Mouse (Mus musculus): ENCODE measurements around the gene Slc22a14. TPM values are rescaled to one million over a fixed set of nuclear protein-coding genes. Genes with fewer than 3 reads are reported as not detected.
A peak's percentile ranks its signal among the peaks of the same experiment; 100 is the strongest.

Slc22a14 gene
- total and polyA plus RNA-seq, 2 experiments: not detected

DNA sequence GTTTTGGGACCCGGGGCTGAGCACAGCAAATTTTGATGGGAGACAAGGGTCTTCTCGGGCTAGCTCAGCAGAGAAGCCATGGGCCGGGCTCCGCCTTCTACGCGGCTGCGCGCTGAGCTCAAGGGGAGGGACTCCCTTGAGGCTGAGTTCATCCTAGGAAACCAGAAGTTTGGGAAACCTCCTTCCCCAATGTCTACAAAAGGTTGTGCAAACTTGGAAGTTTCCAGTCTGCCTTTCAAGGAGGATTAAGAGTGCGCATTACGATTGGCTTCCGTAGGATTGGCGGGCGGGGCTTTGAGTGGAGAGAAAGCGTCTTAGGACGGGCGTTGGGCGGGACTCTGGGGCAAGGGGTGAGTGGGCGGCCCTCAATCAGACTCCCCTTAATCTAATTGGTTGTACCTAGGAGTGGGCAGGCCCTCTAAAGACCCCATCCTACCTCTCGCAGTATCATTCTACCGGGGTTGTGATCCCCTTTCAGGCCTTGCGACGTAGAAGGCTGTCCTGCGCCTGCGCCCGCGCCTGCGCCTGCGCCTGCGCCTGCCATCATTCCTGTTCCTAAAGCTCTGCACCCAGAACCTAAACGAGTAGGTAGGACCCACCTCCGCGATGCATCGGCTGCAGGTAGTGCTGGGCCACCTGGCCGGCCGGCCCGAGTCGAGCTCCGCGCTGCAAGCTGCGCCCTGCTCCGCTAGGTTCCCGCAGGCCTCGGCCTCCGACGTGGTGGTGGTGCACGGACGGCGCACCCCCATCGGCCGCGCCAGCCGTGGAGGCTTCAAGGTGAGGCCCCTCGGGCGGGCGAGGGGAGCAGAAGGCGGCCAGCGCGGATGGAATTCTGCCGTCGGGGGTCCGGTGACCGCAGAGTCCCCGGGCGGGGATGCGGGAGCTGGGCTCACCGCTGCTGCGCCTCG lies 24.2 kb downstream of the Slc22a14 start, which contains the start of gene Myd88:
Gene Myd88, minus strand, starts transcription at position 503 of the 908 bp plus-strand sequence.
- DNase-seq (ENCODE audit: extremely low read depth, low read depth, low spot score): peak; percentile 99
- Histone ChIP-seq H3K9ac (ENCODE audit: low read depth, low read length) (peak within 1 kb of the TSS; percentile 91), H3K4me1 (ENCODE audit: control insufficient read depth, insufficient read depth, low read length) (peaks cover 18% of the 10 kb centered on the region), H3K27ac (replicated peaks; ENCODE audit: insufficient read depth, low read depth, low read length) (peak within 1 kb of the TSS; percentile 94), H3K4me3 (ENCODE audit: insufficient read depth, low read depth, low read length) (peak within 1 kb of the TSS; percentile 94), H3K27me3 (ENCODE audit: control insufficient read depth, insufficient read depth, low read length) (no peaks in the 10 kb centered on the region), H3K36me3 (ENCODE audit: control insufficient read depth, insufficient read depth, low read length) (peaks cover 25% of the 10 kb centered on the region), H3K79me2 (ENCODE audit: control insufficient read depth, insufficient read depth, low read length) (peaks cover 12% of the 10 kb centered on the region; the same call in 1 of the 2 replicates)
- WGBS: under 1% methylated on average over 68 of the region's 68 CpGs
- TF ChIP-seq CTCF (IDR thresholded peaks at IDR 0.05; ENCODE audit: low read depth, low read length) (no peak), POLR2A (IDR thresholded peaks at IDR 0.05; ENCODE audit: extremely low read depth, insufficient read depth, low read length) (peak; percentile 88)

DNA sequence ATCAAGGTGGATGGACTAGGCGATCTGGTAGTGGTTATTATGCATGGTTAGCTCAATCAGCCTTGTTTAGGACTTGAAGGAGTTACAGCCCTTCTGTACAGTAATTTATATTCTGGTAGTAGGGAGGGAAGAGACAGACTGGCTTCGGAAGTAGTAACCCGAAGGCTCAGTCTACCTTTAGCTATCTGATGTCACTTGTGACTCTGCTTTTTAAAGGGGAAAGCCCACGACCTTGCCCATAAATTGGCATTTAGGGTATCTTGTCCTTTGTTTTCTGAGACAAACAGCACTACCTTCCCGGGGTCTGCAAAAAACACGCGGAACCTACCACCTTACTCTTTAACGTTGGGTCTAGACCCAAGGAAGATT lies 25.2 kb downstream of the Slc22a14 start:
- H3K9ac ChIP-seq (ENCODE audit: low read depth, low read length): peak overlapping the region; percentile 91
- peaks cover 16% of the 10 kb centered on the region for H3K36me3 ChIP-seq (ENCODE audit: control insufficient read depth, insufficient read depth, low read length)
- peaks cover 12% of the 10 kb centered on the region; the same call in 1 of the 2 replicates for H3K79me2 ChIP-seq (ENCODE audit: control insufficient read depth, insufficient read depth, low read length)
- DNase-seq (ENCODE audit: extremely low read depth, low read depth, low spot score): no peak
- peak overlapping the region; percentile 94 for H3K27ac ChIP-seq (replicated peaks; ENCODE audit: insufficient read depth, low read depth, low read length)
- 4% methylated on average over 8 of the region's 8 CpGs for WGBS
- H3K4me3 ChIP-seq (ENCODE audit: insufficient read depth, low read depth, low read length): peak overlapping the region; percentile 94
- no peak for TF ChIP-seq POLR2A (IDR thresholded peaks at IDR 0.05; ENCODE audit: extremely low read depth, insufficient read depth, low read length)
- TF ChIP-seq CTCF (IDR thresholded peaks at IDR 0.05; ENCODE audit: low read depth, low read length): no peak
- peaks cover 18% of the 10 kb centered on the region for H3K4me1 ChIP-seq (ENCODE audit: control insufficient read depth, insufficient read depth, low read length)
- H3K27me3 ChIP-seq (ENCODE audit: control insufficient read depth, insufficient read depth, low read length): no peaks in the 10 kb centered on the region

DNA sequence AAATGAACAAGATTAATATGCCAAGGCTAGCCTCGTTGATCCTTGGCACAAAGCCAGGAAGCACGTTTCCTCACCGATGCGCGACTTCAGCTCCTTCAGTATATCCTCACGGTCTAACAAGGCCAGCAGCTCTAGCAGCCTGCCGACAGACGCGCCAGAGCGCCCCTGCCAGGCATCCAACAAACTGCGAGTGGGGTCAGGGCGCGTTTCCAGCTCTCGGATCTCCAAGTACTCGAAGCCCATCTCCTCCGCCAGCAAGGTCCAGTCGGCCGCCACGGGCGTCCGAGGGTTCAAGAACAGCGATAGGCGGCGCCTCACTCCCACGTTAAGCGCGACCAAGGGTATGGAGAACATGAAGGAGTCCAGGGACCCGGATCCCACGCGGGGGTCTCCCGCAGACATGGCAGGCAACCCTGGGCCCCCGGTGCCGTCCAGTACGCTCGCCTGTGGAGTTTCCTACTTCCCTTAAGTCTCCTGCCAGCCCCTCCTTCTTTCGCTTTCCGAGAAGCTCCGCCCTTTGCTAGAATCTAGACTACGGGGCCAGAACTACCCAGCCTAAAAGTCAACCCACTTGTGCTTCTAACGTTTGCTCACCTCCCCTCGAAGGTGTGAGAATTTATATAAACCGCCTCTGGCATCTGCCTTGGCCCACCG lies 25.7 kb downstream of the Slc22a14 start, which contains the start of gene Acaa1a:
Gene Acaa1a, plus strand, starts transcription at position 119 of the 654 bp plus-strand sequence.
- peaks cover 12% of the 10 kb centered on the region; the same call in 1 of the 2 replicates for H3K79me2 ChIP-seq (ENCODE audit: control insufficient read depth, insufficient read depth, low read length)
- peak within 1 kb of the TSS; percentile 94 for H3K27ac ChIP-seq (replicated peaks; ENCODE audit: insufficient read depth, low read depth, low read length)
- WGBS: under 1% methylated on average over 43 of the region's 43 CpGs
- 0 out of 2 replicates have a peak, but pooled peaks have one; percentile 44 for TF ChIP-seq POLR2A (IDR thresholded peaks at IDR 0.05; ENCODE audit: extremely low read depth, insufficient read depth, low read length)
- TF ChIP-seq CTCF (IDR thresholded peaks at IDR 0.05; ENCODE audit: low read depth, low read length): 0 out of 2 replicates have a peak, but pooled peaks have one; percentile 1
- peaks cover 19% of the 10 kb centered on the region for H3K4me1 ChIP-seq (ENCODE audit: control insufficient read depth, insufficient read depth, low read length)
- peak within 1 kb of the TSS; percentile 94 for H3K4me3 ChIP-seq (ENCODE audit: insufficient read depth, low read depth, low read length)
- no peaks in the 10 kb centered on the region for H3K27me3 ChIP-seq (ENCODE audit: control insufficient read depth, insufficient read depth, low read length)
- H3K36me3 ChIP-seq (ENCODE audit: control insufficient read depth, insufficient read depth, low read length): peaks cover 13% of the 10 kb centered on the region
- peak; percentile 74 for DNase-seq (ENCODE audit: extremely low read depth, low read depth, low spot score)
- H3K9ac ChIP-seq (ENCODE audit: low read depth, low read length): peak within 1 kb of the TSS; percentile 91

- Histone ChIP-seq H3K4me1 (ENCODE audit: control insufficient read depth, insufficient read depth, low read length) (peaks cover 21% of the 10 kb centered on the region), H3K27ac (replicated peaks; ENCODE audit: insufficient read depth, low read depth, low read length) (no peak overlapping the region), H3K27me3 (ENCODE audit: control insufficient read depth, insufficient read depth, low read length) (no peaks in the 10 kb centered on the region), H3K9ac (ENCODE audit: low read depth, low read length) (peak overlapping the region; percentile 91), H3K36me3 (ENCODE audit: control insufficient read depth, insufficient read depth, low read length) (peaks cover 10% of the 10 kb centered on the region), H3K4me3 (ENCODE audit: insufficient read depth, low read depth, low read length) (peak overlapping the region; percentile 94; the same call in 1 of the 2 replicates), H3K79me2 (ENCODE audit: control insufficient read depth, insufficient read depth, low read length) (peaks cover 12% of the 10 kb centered on the region; the same call in 1 of the 2 replicates)
- TF ChIP-seq CTCF (IDR thresholded peaks at IDR 0.05; ENCODE audit: low read depth, low read length): no peak
- TF ChIP-seq POLR2A (IDR thresholded peaks at IDR 0.05; ENCODE audit: extremely low read depth, insufficient read depth, low read length): no peak
- WGBS: 53% methylated on average over 7 of the region's 7 CpGs
- no peak for DNase-seq (ENCODE audit: extremely low read depth, low read depth, low spot score)
Measured at GRCm38 (mm10) chr9:119339106-119339505, 26.2 kb downstream of the Slc22a14 start.

DNA sequence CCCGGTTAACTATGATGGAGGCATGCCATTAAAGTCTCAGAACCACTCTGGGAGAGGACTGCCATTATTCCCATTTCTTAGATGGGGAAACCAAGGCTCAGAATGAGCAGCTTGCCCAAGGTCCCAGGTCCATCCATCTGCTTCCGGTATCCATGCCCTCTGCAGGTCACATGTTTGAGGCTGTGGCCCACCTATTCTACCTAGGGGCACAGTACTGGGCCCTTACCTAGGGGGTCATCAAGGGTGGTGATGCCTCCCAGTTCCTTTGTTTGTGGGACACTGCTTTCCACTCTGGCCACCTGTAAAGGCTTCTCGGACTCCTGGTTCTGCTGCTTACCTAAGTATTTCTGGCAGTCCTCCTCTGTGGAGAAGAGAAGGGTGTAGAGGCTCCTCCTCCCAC lies 27.0 kb downstream of the Slc22a14 start:
- peaks cover 7% of the 10 kb centered on the region for H3K36me3 ChIP-seq (ENCODE audit: control insufficient read depth, insufficient read depth, low read length)
- no peak overlapping the region for H3K27ac ChIP-seq (replicated peaks; ENCODE audit: insufficient read depth, low read depth, low read length)
- TF ChIP-seq POLR2A (IDR thresholded peaks at IDR 0.05; ENCODE audit: extremely low read depth, insufficient read depth, low read length) (no peak), CTCF (IDR thresholded peaks at IDR 0.05; ENCODE audit: low read depth, low read length) (no peak)
- H3K4me1 ChIP-seq (ENCODE audit: control insufficient read depth, insufficient read depth, low read length): peaks cover 16% of the 10 kb centered on the region
- WGBS: 90% methylated on average over 3 of the region's 3 CpGs
- H3K4me3 ChIP-seq (ENCODE audit: insufficient read depth, low read depth, low read length): no peak overlapping the region
- no peaks in the 10 kb centered on the region for H3K27me3 ChIP-seq (ENCODE audit: control insufficient read depth, insufficient read depth, low read length)
- no peak overlapping the region for H3K9ac ChIP-seq (ENCODE audit: low read depth, low read length)
- DNase-seq (ENCODE audit: extremely low read depth, low read depth, low spot score): no peak
- peaks cover 12% of the 10 kb centered on the region; the same call in 1 of the 2 replicates for H3K79me2 ChIP-seq (ENCODE audit: control insufficient read depth, insufficient read depth, low read length)
